Mouse (Mus musculus) bone marrow macrophage, adult 2 months (primary cell): Measurements from ENCODE around the gene Hsd11b2. TPM values are rescaled to one million over a fixed set of nuclear protein-coding genes. Genes with fewer than 3 reads are reported as not detected.

ENCODE experiments used
- H3K27ac ChIP-seq: 2 replicates; pipeline ENCODE4 v1.5.1; 2012; ENCODE audit warnings: low read depth, low read length; ENCODE audit not compliant: insufficient read depth
- H3K4me1 ChIP-seq: 2 replicates; pipeline ENCODE4 v1.6.1; 2012; ENCODE audit warnings: low read length; ENCODE audit not compliant: control insufficient read depth, insufficient read depth
- H3K4me3 ChIP-seq: 2 replicates; pipeline ENCODE4 v1.5.1; 2012; ENCODE audit warnings: mild to moderate bottlenecking, low read length, moderate library complexity; ENCODE audit not compliant: insufficient read depth
- CTCF ChIP-seq: IDR thresholded peaks from 2 replicates; pipeline ENCODE4 v1.5.1; 2012; ENCODE audit warnings: low read depth, mild to moderate bottlenecking, low read length, moderate library complexity
- POLR2A ChIP-seq: IDR thresholded peaks from 2 replicates; pipeline ENCODE4 v1.6.1; 2012; ENCODE audit warnings: mild to moderate bottlenecking, low read depth, low read length, borderline replicate concordance
- polyA plus RNA-seq: library from polyadenylated mRNA; stranded (reverse); fragments of >200 nt; gene quantifications from 2 replicates; pipeline ENCODE4 v1.2.4, GENCODE M21; 2012; ENCODE audit not compliant: missing spikeins, insufficient read depth, insufficient read length

The Hsd11b2 gene
- polyA plus RNA-seq, 1 experiment: not detected

DNA sequence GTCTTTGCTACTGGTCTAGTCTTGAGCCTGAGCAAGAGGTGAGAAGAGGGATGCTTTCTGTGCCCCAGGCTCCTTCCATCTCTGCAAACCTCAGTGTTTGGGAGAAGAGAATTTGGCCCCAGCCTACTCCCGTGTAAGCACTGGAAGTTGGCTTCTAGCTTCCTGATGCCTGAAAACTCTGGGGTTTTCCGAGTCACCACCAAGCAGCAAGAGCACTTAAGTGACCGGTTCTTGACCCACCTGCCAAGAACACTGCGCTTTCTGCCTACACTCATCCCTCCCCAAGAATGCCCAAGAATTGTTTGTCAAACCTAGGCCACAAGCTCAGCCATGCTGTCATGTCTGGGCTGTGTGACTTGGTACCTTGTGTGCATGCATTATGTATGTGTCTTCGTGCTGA, 2.0 kb downstream of the Hsd11b2 start:
- Histone ChIP-seq H3K27ac (no peak overlapping the region), H3K4me3 (no peak overlapping the region), H3K4me1 (0 out of 2 replicates have a peak, but pooled peaks cover 3% of the 10 kb centered on the region)
- TF ChIP-seq CTCF (no peak), POLR2A (no peak)

DNA sequence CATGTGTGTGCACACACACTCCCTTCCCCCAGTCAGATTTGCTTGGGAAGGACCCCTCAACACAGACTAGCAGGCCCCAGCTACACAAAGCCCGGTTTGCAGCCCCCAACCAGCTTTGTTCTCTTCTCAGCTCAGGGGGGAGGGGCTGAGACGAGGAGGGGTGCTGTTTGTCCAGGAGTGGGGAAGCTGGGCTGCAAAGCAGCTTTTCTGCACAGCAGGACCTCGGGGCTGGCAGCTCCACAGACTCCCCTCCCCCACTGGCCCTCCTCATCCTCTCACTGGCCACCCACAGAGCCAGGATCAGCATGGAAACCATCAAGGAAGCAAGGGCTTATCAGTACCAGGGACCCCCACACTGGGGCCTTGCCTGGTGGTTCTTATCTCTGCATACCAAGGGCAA, 2.5 kb downstream of the Hsd11b2 start:
- peaks cover 3% of the 10 kb centered on the region; the same call in 1 of the 2 replicates for H3K4me1 ChIP-seq
- TF ChIP-seq POLR2A (no peak), CTCF (no peak)
- H3K4me3 ChIP-seq: no peak overlapping the region

DNA sequence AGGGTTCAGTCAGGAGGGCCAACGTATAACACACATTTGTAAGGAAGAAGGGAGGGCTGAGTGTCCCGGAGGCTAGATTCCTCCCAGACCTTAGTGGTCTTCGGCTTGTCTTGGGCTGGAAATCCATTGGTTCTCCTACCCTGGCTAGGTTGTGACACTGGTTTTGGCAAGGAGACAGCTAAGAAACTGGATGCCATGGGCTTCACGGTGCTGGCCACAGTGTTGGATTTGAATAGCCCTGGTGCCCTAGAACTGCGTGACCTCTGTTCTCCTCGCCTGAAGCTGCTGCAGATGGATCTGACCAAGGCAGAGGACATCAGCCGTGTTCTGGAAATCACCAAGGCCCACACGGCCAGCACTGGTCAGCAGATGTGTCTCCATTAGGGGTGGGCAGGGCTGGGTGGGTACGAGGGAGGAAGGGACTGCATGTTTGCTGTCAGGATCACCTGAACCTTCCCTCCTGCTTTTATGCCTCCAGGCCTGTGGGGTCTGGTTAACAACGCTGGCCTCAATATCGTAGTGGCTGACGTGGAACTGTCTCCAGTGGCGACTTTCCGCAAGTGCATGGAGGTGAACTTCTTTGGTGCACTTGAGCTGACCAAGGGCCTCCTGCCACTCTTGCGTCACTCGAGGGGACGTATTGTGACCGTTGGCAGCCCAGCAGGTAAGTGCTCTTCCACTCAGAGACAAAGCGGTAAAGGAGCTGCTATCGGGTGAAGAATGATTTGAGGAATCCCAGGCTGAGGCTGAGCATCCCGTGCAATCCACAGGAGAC, 3.6 kb downstream of the Hsd11b2 start:
- no peak for TF ChIP-seq POLR2A
- TF ChIP-seq CTCF: no peak
- H3K4me1 ChIP-seq: peaks cover 6% of the 10 kb centered on the region; the same call in 1 of the 2 replicates
- H3K27ac ChIP-seq: no peak overlapping the region
- no peak overlapping the region for H3K4me3 ChIP-seq

More for the DNA sequence above, 2.5 kb downstream of the Hsd11b2 start:
- H3K27ac ChIP-seq: no peak overlapping the region

DNA sequence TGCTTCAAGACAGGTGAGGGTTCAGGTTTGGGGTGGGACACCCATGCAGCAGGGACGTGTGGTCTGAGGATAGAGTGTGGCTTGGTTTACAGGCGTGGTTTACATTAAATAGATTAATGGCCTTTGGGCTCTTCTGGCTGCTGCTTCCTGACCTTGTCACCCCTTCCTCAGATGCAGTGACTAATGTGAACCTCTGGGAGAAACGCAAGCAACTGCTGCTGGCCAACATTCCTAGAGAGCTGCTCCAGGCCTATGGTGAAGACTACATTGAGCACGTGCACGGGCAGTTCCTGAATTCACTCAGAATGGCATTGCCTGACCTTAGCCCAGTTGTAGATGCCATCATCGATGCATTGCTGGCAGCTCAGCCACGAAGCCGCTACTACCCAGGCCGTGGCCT, 4.3 kb downstream of the Hsd11b2 start:
- no peak overlapping the region for H3K27ac ChIP-seq
- H3K4me3 ChIP-seq: no peak overlapping the region
- H3K4me1 ChIP-seq: peaks cover 6% of the 10 kb centered on the region; the same call in 1 of the 2 replicates
- TF ChIP-seq CTCF (no peak), POLR2A (no peak)

DNA sequence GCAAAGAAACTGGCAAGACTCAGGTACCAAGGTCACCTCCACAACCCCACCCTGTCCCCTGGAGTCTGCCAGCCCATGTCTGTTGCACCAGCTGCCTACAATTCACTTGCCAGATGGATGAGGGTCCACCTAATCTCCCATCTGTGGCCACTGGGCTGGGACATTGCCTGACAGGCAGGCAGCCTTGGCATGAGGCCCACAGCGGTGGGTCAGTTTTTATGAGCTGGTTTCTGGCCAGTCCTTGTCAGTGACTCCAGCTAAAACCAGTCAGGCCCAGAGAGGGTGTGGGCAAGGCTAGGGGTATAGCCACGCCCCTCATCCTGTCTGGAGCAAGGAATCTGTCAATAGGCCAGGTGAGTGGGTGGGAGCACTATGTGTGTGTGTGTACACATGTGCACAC, 8.6 kb downstream of the Hsd11b2 start:
- TF ChIP-seq CTCF: no peak
- TF ChIP-seq POLR2A: no peak
- peaks cover 4% of the 10 kb centered on the region; the same call in 1 of the 2 replicates for H3K4me1 ChIP-seq
- H3K4me3 ChIP-seq: no peak overlapping the region
- no peak overlapping the region for H3K27ac ChIP-seq

DNA sequence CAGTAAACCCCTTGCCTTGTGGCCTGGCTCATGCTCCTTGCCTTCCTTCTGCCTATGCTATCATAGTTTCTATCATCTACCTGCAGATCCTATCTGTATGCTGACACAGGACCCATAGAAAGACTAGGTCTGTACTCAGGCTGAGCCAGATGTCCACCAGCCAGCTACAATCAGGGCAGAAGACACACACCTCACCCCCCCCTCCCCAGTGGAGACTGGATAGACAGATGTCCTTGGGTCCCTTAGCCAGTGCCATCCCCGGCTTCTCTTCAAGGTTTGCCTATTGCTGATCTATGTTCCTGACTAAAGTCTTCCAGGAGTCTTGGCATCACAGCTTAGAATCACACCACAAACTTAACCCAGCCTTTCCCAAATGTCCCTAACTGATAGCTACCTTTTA, 9.7 kb downstream of the Hsd11b2 start:
- H3K4me1 ChIP-seq: peaks cover 12% of the 10 kb centered on the region
- no peak overlapping the region for H3K4me3 ChIP-seq
- no peak overlapping the region for H3K27ac ChIP-seq
- TF ChIP-seq POLR2A: no peak
- no peak for TF ChIP-seq CTCF

DNA sequence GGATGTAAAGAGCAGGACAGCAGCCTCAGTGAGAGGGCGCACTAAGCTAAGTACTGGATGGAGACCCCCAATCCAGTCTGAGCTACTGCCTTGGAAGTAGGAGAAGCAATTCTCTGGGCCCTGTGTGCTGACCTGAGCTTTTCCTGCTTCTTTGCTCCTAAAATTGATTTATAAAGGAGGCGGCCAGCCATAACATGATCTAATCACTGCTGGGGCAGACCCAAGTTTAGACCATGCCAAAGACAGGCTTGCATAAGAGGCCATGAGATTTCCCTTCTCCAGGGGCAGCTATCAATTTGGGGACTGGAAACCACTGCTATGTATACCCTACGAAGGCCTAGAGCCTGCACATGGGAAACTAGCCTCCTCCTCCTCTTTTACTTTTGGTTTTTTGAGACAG, 10.7 kb downstream of the Hsd11b2 start:
- no peak overlapping the region for H3K27ac ChIP-seq
- TF ChIP-seq POLR2A (no peak), CTCF (no peak)
- H3K4me1 ChIP-seq: peaks cover 21% of the 10 kb centered on the region
- H3K4me3 ChIP-seq: no peak overlapping the region

DNA sequence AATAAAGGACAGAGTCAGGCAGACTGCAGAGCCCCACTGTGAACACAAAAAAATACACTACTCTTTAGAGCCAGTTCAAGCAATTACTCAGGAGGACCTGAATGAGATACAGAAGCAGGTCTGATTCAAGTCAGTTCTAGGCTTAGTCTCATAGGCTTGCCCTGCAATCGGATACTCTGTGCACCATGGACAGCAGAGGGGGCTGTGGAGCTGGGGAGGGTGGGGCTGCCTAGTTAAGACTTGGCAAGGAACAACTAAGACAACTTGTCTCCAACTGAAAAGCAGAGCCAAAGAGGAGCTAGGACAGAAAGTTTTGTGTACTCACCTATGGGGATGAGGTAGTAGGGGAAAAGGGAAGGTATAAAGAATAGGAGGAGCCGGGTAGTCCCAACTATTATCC, 13.2 kb downstream of the Hsd11b2 start:
- Histone ChIP-seq H3K4me3 (no peak overlapping the region), H3K4me1 (peaks cover 21% of the 10 kb centered on the region), H3K27ac (no peak overlapping the region)
- TF ChIP-seq POLR2A (no peak), CTCF (0 out of 2 replicates have a peak, but pooled peaks have one; percentile 26)

DNA sequence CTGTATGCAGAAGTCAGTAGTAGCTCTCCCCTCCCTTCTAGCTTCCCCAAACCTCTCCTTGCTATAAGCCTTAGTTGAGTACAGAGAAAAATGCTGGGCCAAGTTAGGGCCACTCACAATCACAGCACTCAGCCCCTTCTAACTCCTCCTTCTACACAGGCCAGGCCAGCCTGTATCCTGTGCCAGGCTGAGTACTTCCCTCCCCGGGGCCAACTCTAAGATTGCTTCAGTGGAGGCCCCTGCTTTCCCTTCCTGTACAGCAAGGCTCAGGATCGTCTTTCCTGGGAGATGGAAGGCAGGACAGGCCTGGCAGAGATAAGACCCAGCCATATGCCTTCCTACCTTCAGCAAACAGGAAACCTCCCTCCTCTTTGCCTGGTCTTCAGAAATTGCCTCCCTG, 14.9 kb downstream of the Hsd11b2 start:
- TF ChIP-seq CTCF (no peak), POLR2A (no peak)
- Histone ChIP-seq H3K4me3 (no peak overlapping the region), H3K27ac (peak overlapping the region; percentile 19; the same call in 1 of the 2 replicates), H3K4me1 (peaks cover 21% of the 10 kb centered on the region)

DNA sequence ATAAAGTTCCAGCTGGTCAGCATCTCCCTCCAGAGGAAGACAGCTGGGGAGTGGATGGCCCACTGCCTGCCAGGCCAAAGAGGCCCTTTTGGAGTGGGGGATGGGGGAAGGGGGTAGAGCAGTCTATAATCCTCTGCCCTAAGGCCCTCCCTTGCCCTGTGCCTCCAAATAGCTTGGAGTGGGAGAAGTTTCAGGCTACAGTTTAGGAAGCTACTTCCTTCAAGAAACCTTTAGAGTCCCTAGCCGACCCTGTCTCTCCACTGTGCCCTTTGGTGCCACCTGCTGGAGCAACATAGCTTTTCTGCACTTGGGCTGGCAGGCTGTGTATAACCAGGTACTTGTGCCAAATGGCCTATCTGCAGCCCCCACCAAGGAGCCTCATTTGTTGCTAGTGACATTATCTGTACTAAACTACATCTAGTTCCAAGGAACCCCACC, 15.4 kb downstream of the Hsd11b2 start:
- Histone ChIP-seq H3K4me3 (no peak overlapping the region), H3K27ac (peak overlapping the region; percentile 19; the same call in 1 of the 2 replicates), H3K4me1 (peaks cover 21% of the 10 kb centered on the region)
- TF ChIP-seq POLR2A: no peak
- TF ChIP-seq CTCF: peak; percentile 83

DNA sequence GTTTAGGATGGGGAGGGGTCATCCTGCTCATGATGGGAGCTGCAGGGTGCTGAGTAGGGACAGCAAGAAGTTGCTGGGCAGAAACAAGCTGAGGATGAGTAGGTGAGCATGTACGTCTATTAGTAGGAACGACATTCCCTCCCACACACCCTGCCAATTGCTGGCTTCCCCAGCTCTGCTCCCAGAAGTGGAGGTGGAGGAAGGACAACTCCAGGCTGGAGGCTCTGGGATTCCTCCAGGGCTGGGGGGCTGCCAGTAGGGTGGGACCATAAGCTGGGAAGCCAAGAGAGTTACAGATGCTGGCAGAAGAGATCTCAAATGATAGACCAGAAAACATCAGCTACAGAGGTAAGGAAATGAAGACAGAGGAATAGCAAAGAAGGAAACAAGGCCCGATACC, 18.0 kb downstream of the Hsd11b2 start:
- peaks cover 21% of the 10 kb centered on the region for H3K4me1 ChIP-seq
- TF ChIP-seq POLR2A: no peak
- no peak for TF ChIP-seq CTCF
- no peak overlapping the region for H3K4me3 ChIP-seq
- no peak overlapping the region for H3K27ac ChIP-seq
